Comparison of ENCODE assay signal across 18 mouse cellular contexts in genomic region chr7:67051089-67051718, GRCm38 (mm10).
DNase-seq lines count a peak whose midpoint lies in the region; ATAC-seq and TF ChIP-seq lines count a peak whose summit lies in the region.
"Had no signal": no experiment of that assay in that cellular context is flagged by ENCODE, and none has a peak within 500 bp of the region (broad histone marks: within the 10 kb centered on the region; RNA-seq: fewer than 3 reads in every experiment).

No protein-coding gene starts in this region.

- no peaks in the 10 kb centered on the region for H3K36me3 ChIP-seq in heart, embryonic 12.5 days
- H3K36me3 ChIP-seq in lung, embryonic 15.5 days = no peaks in the 10 kb centered on the region
- H3K36me3 ChIP-seq in MEL (ENCODE audit: control insufficient read depth in 1 of 2, insufficient read depth in 2 of 2, low read length in 2 of 2) = no peaks in the 10 kb centered on the region
- H3K36me3 ChIP-seq: forebrain, embryonic 10.5 days; hindbrain, embryonic 15.5 days; liver, embryonic 15.5 days had no signal

- peaks cover 37% of the 10 kb centered on the region for H3K4me1 ChIP-seq in heart, embryonic 12.5 days (replicated peaks)
- H3K4me1 ChIP-seq in lung, embryonic 15.5 days = peaks cover 9% of the 10 kb centered on the region; the same call in 1 of the 2 replicates
- peaks cover 5% of the 10 kb centered on the region; the same call in 1 of the 2 replicates for H3K4me1 ChIP-seq in lung, adult 2 months (ENCODE audit: control insufficient read depth, insufficient read depth, low read length)
- H3K4me1 ChIP-seq in MEL (ENCODE audit: control insufficient read depth in 1 of 2, insufficient read depth in 2 of 2, low read length in 2 of 2) = no peaks in the 10 kb centered on the region
- H3K4me1 ChIP-seq: hindbrain, embryonic 15.5 days; liver, embryonic 15.5 days had no signal

- ATAC-seq in heart, embryonic 12.5 days (ENCODE audit: insufficient number of reproducible peaks, low FRiP score) = no peak
- ATAC-seq in lung, embryonic 15.5 days (ENCODE audit: borderline replicate concordance, extremely low read depth, low FRiP score, low TSS enrichment) = no peak
- peak; percentile 91 for ATAC-seq in megakaryocyte progenitor cell, adult 5-6 weeks (replicated peaks; ENCODE audit: poor library complexity)
- ATAC-seq: forebrain, postnatal 0 days; intestine, postnatal 0 days had no signal

- no peak for DNase-seq in heart, adult 8-10 months (ENCODE audit: low spot score)
- no peak for DNase-seq in lung, adult 2 months
- DNase-seq in MEL (ENCODE audit: low read depth, low spot score) = peak; percentile 8
- no peak for DNase-seq in cerebellum, adult 9-10 months
- DNase-seq: B cell, adult 2 months; cerebellum, adult 18-20 months; cerebellum, postnatal 36 days; forebrain, postnatal 0 days; lung, postnatal 4 days; right cerebral cortex, postnatal 25 days had no signal

- no peak overlapping the region for H3K4me2 ChIP-seq in heart, embryonic 12.5 days
- H3K4me2 ChIP-seq in lung, embryonic 15.5 days = no peak overlapping the region
- H3K4me2 ChIP-seq: hindbrain, embryonic 15.5 days; liver, embryonic 15.5 days; midbrain, embryonic 11.5 days had no signal

- no peak overlapping the region for H3K9ac ChIP-seq in heart, embryonic 12.5 days
- H3K9ac ChIP-seq in lung, embryonic 15.5 days = no peak overlapping the region
- H3K9ac ChIP-seq in MEL (ENCODE audit: control insufficient read depth, low read depth, low read length, poor library complexity, severe bottlenecking) = no peak overlapping the region
- H3K9ac ChIP-seq: forebrain, postnatal 0 days; hindbrain, embryonic 15.5 days; liver, embryonic 15.5 days had no signal

- no peak for TF ChIP-seq RAD21 in MEL (IDR thresholded peaks at IDR 0.05; ENCODE audit: low read depth, low read length)

- H3K4me3 ChIP-seq in heart, embryonic 12.5 days = no peak overlapping the region
- no peak overlapping the region for H3K4me3 ChIP-seq in lung, embryonic 15.5 days
- H3K4me3 ChIP-seq in lung, adult 2 months (replicated peaks; ENCODE audit: extremely low read depth, low read depth, low read length) = no peak overlapping the region
- no peak overlapping the region for H3K4me3 ChIP-seq in MEL (ENCODE audit: control insufficient read depth in 1 of 2, insufficient read depth in 1 of 2, low read depth in 2 of 2, low read length in 2 of 2)
- H3K4me3 ChIP-seq: forebrain, embryonic 10.5 days; hindbrain, embryonic 15.5 days; liver, embryonic 15.5 days had no signal

- H3K9me3 ChIP-seq in heart, embryonic 12.5 days (replicated peaks) = no peaks in the 10 kb centered on the region
- H3K9me3 ChIP-seq in lung, embryonic 15.5 days = no peaks in the 10 kb centered on the region
- H3K9me3 ChIP-seq in MEL (replicated peaks; ENCODE audit: insufficient read depth, low read length) = no peaks in the 10 kb centered on the region
- H3K9me3 ChIP-seq: forebrain, embryonic 10.5 days; hindbrain, embryonic 15.5 days; liver, embryonic 15.5 days had no signal

- TF ChIP-seq POLR2A in lung, adult 2 months (IDR thresholded peaks at IDR 0.05; ENCODE audit: borderline replicate concordance, extremely low read depth, low read depth, low read length) = no peak
- TF ChIP-seq POLR2A in MEL (IDR thresholded peaks at IDR 0.05; ENCODE audit: control insufficient read depth in 1 of 2, insufficient read depth in 1 of 2, low read depth in 1 of 2, low read length in 2 of 2, poor library complexity in 1 of 2) = no peak

- no peaks in the 10 kb centered on the region for H3K79me2 ChIP-seq in MEL (ENCODE audit: control insufficient read depth, insufficient read depth, low read length, poor library complexity)

- peak overlapping the region; percentile 53 for H3K27ac ChIP-seq in heart, embryonic 12.5 days (ENCODE audit: poor library complexity, severe bottlenecking)
- H3K27ac ChIP-seq in lung, embryonic 15.5 days = peak overlapping the region; percentile 64
- no peak overlapping the region for H3K27ac ChIP-seq in MEL (ENCODE audit: control insufficient read depth, low read depth, low read length)
- H3K27ac ChIP-seq: forebrain, embryonic 10.5 days; hindbrain, embryonic 15.5 days; liver, embryonic 15.5 days had no signal

- WGBS in heart, embryonic 12.5 days = 49% methylated on average over 7 of the region's 7 CpGs
- WGBS in lung, embryonic 15.5 days = 67% methylated on average over 7 of the region's 7 CpGs
- WGBS in lung, adult 2 months = 31% methylated on average over 7 of the region's 7 CpGs

- H3K27me3 ChIP-seq in heart, embryonic 12.5 days (replicated peaks) = no peaks in the 10 kb centered on the region
- no peaks in the 10 kb centered on the region for H3K27me3 ChIP-seq in lung, embryonic 15.5 days
- H3K27me3 ChIP-seq in MEL (ENCODE audit: control insufficient read depth in 1 of 2, insufficient read depth in 2 of 2, low read length in 2 of 2) = no peaks in the 10 kb centered on the region
- H3K27me3 ChIP-seq: hindbrain, embryonic 15.5 days; liver, embryonic 15.5 days had no signal

- no peak for TF ChIP-seq CTCF in lung, adult 2 months (IDR thresholded peaks at IDR 0.05; ENCODE audit: insufficient read depth, low read length)
- no peak for TF ChIP-seq CTCF in MEL (IDR thresholded peaks at IDR 0.05 in 2 of 3, conservative IDR thresholded peaks at IDR 0.05 in 1 of 3; ENCODE audit: control insufficient read depth in 1 of 3, insufficient read depth in 1 of 3, low read depth in 2 of 3, low read length in 3 of 3, poor library complexity in 1 of 3, severe bottlenecking in 1 of 3)

- TF ChIP-seq EP300 in MEL (IDR thresholded peaks at IDR 0.05; ENCODE audit: low read depth in 1 of 2, low read length in 2 of 2) = no peak

TF ChIP-seq in MEL, 35 proteins besides CTCF, POLR2A, EP300 and RAD21:
- no peak for TF ChIP-seq MEF2A (IDR thresholded peaks at IDR 0.05; ENCODE audit: extremely low read depth, insufficient replicate concordance, low read depth, low read length, poor library complexity, severe bottlenecking)
- no peak for TF ChIP-seq CHD1 (IDR thresholded peaks at IDR 0.05; ENCODE audit: low read depth, low read length)
- TF ChIP-seq ZC3H11A (IDR thresholded peaks at IDR 0.05; ENCODE audit: low read depth, low read length) = no peak
- TF ChIP-seq MAZ (IDR thresholded peaks at IDR 0.05; ENCODE audit: low read depth, low read length) = no peak
- TF ChIP-seq USF2 (IDR thresholded peaks at IDR 0.05; ENCODE audit: borderline replicate concordance in 1 of 2, insufficient read depth in 1 of 2, low read depth in 1 of 2, low read length in 2 of 2) = no peak
- TF ChIP-seq USF1 (IDR thresholded peaks at IDR 0.05; ENCODE audit: low read depth, low read length) = no peak
- no peak for TF ChIP-seq ZMIZ1 (IDR thresholded peaks at IDR 0.05; ENCODE audit: low read depth, low read length)
- TF ChIP-seq MYB (IDR thresholded peaks at IDR 0.05; ENCODE audit: low read depth, low read length) = no peak
- no peak for TF ChIP-seq TAL1 (IDR thresholded peaks at IDR 0.05; ENCODE audit: low read length)
- no peak for TF ChIP-seq GATA1 (IDR thresholded peaks at IDR 0.05; ENCODE audit: low read depth, low read length)
- TF ChIP-seq POLR2AphosphoS2 (IDR thresholded peaks at IDR 0.05; ENCODE audit: low read length) = no peak
